Mouse (Mus musculus) CH12.LX (cell line): ENCODE data around the gene Emc10. TPM values are rescaled to one million over a fixed set of nuclear protein-coding genes. Genes with fewer than 3 reads are reported as not detected.

Experiments used
- DNase-seq: peaks from one replicate; pipeline ENCODE4 v3.0.0-alpha.2; 2013; ENCODE audit errors: extremely low read depth
- H3K27ac ChIP-seq: 2 replicates; pipeline ENCODE4 v1.5.1; 2012; ENCODE audit warnings: low read depth, mild to moderate bottlenecking, control low read depth, moderate library complexity; ENCODE audit not compliant: insufficient read depth
- H3K27me3 ChIP-seq: replicated peaks from 2 replicates; pipeline ENCODE3; 2012; ENCODE audit warnings: inconsistent platforms
- H3K36me3 ChIP-seq, 2 experiments: replicated peaks in 1 of 2; 2 replicates each; pipeline versions ENCODE3 to v1.6.1; 2012; ENCODE audit warnings: inconsistent platforms in 1 of 2, low read length in 1 of 2, mild to moderate bottlenecking in 1 of 2, mixed read lengths in 1 of 2, moderate library complexity in 1 of 2; ENCODE audit not compliant: control insufficient read depth in 1 of 2, insufficient read depth in 1 of 2
- H3K4me1 ChIP-seq, 2 experiments: 2 replicates each; pipeline ENCODE4 v1.6.1; 2012; ENCODE audit warnings: inconsistent platforms in 1 of 2, moderate library complexity in 1 of 2; ENCODE audit not compliant: insufficient read depth in 2 of 2, control insufficient read depth in 1 of 2
- H3K4me2 ChIP-seq: 2 replicates; pipeline ENCODE4 v1.6.1; 2012; ENCODE audit warnings: low read depth, mild to moderate bottlenecking, control low read depth; ENCODE audit not compliant: poor library complexity, insufficient read depth, severe bottlenecking
- H3K4me3 ChIP-seq, 3 experiments: fragments of 150-350 bp in 1 of 3; sonication (generic) in 1 of 3; replicated peaks in 1 of 3; 2 replicates each; pipeline versions ENCODE3 to v1.5.1; 2011 to 2012; ENCODE audit warnings: low read depth in 2 of 3, low read length in 2 of 3, mild to moderate bottlenecking in 2 of 3, moderate library complexity in 2 of 3, control low read depth in 1 of 3, improper control_type of control experiment in 1 of 3, inconsistent platforms in 1 of 3, mixed read lengths in 1 of 3; ENCODE audit not compliant: poor library complexity in 1 of 3
- H3K79me2 ChIP-seq: replicated peaks from 2 replicates; pipeline ENCODE4 v1.6.1; 2012; ENCODE audit warnings: mild to moderate bottlenecking, moderate library complexity; ENCODE audit not compliant: control insufficient read depth, poor library complexity, insufficient read depth, severe bottlenecking; ENCODE audit errors: extremely low read depth
- H3K9ac ChIP-seq: 2 replicates; pipeline ENCODE4 v1.6.1; 2012; ENCODE audit warnings: low read depth, mild to moderate bottlenecking, control low read depth, moderate library complexity; ENCODE audit not compliant: insufficient read depth
- H3K9me3 ChIP-seq: replicated peaks from 2 replicates; pipeline ENCODE3; 2012; ENCODE audit warnings: low read length, inconsistent platforms, mixed read lengths
- CHD2 ChIP-seq: IDR thresholded peaks from 2 replicates; pipeline ENCODE4 v1.6.1; 2011; ENCODE audit warnings: low read length, improper control_type of control experiment
- CTCF ChIP-seq, 2 experiments: IDR thresholded peaks in 1 of 2; conservative IDR thresholded peaks in 1 of 2; 2 replicates each; pipeline ENCODE4 v1.5.1; 2011 to 2012; ENCODE audit warnings: low read depth in 2 of 2, low read length in 2 of 2, improper control_type of control experiment in 1 of 2, inconsistent platforms in 1 of 2, mild to moderate bottlenecking in 1 of 2, moderate library complexity in 1 of 2
- E2F4 ChIP-seq: IDR thresholded peaks from 2 replicates; pipeline ENCODE4 v1.6.1; 2011; ENCODE audit warnings: low read depth, low read length, improper control_type of control experiment; ENCODE audit not compliant: insufficient replicate concordance
- EP300 ChIP-seq: IDR thresholded peaks from 2 replicates; pipeline ENCODE4 v1.6.1; 2011; ENCODE audit warnings: low read length, improper control_type of control experiment
- ETS1 ChIP-seq: conservative IDR thresholded peaks from 2 replicates; pipeline ENCODE4 v1.6.1; 2012; ENCODE audit warnings: low read depth, mild to moderate bottlenecking, inconsistent platforms, low read length, improper control_type of control experiment, moderate library complexity
- HCFC1 ChIP-seq: IDR thresholded peaks from 2 replicates; pipeline ENCODE4 v1.6.1; 2012; ENCODE audit warnings: low read depth, mild to moderate bottlenecking, inconsistent platforms, low read length, improper control_type of control experiment
- JUND ChIP-seq: conservative IDR thresholded peaks from 2 replicates; pipeline ENCODE4 v1.6.1; 2011; ENCODE audit warnings: low read depth, low read length, improper control_type of control experiment
- MAFK ChIP-seq: IDR thresholded peaks from 2 replicates; pipeline ENCODE4 v1.6.1; 2011; ENCODE audit warnings: low read length, improper control_type of control experiment; ENCODE audit not compliant: insufficient replicate concordance
- MEF2A ChIP-seq: IDR thresholded peaks from 2 replicates; pipeline ENCODE4 v1.6.1; 2014; ENCODE audit warnings: low read depth, mild to moderate bottlenecking, inconsistent platforms, low read length, improper control_type of control experiment, borderline replicate concordance
- NRF1 ChIP-seq: IDR thresholded peaks from 2 replicates; pipeline ENCODE4 v1.6.1; 2014; ENCODE audit warnings: low read depth, mild to moderate bottlenecking, inconsistent platforms, low read length, improper control_type of control experiment, moderate library complexity
- PAX5 ChIP-seq: IDR thresholded peaks from 2 replicates; pipeline ENCODE4 v1.6.1; 2012; ENCODE audit warnings: low read length, inconsistent platforms, mixed read lengths
- POLR2AphosphoS2 ChIP-seq: IDR thresholded peaks from 2 replicates; pipeline ENCODE4 v1.6.1; 2011; ENCODE audit warnings: low read depth, low read length, improper control_type of control experiment
- RAD21 ChIP-seq: IDR thresholded peaks from 2 replicates; pipeline ENCODE4 v1.6.1; 2011; ENCODE audit warnings: low read depth, mild to moderate bottlenecking, low read length, improper control_type of control experiment, moderate library complexity
- RCOR1 ChIP-seq: conservative IDR thresholded peaks from 2 replicates; pipeline ENCODE4 v1.6.1; 2012; ENCODE audit warnings: low read depth, mild to moderate bottlenecking, inconsistent platforms, low read length, improper control_type of control experiment
- SIN3A ChIP-seq: IDR thresholded peaks from 2 replicates; pipeline ENCODE4 v1.6.1; 2012; ENCODE audit warnings: low read length, improper control_type of control experiment, inconsistent platforms
- SMC3 ChIP-seq: IDR thresholded peaks from 2 replicates; pipeline ENCODE4 v1.6.1; 2011; ENCODE audit warnings: low read depth, low read length, improper control_type of control experiment
- TBP ChIP-seq: conservative IDR thresholded peaks from 2 replicates; pipeline ENCODE4 v1.6.1; 2011; ENCODE audit warnings: low read depth, low read length, improper control_type of control experiment
- UBTF ChIP-seq: IDR thresholded peaks from 2 replicates; pipeline ENCODE4 v1.6.1; 2012; ENCODE audit warnings: low read depth, mild to moderate bottlenecking, inconsistent platforms, low read length, improper control_type of control experiment, moderate library complexity
- USF1 ChIP-seq: IDR thresholded peaks from 2 replicates; pipeline ENCODE4 v1.6.1; 2014; ENCODE audit warnings: low read depth, mild to moderate bottlenecking, inconsistent platforms, low read length, improper control_type of control experiment
- ZC3H11A ChIP-seq: IDR thresholded peaks from 2 replicates; pipeline ENCODE4 v1.6.1; 2012; ENCODE audit warnings: low read depth, mild to moderate bottlenecking, inconsistent platforms, low read length, improper control_type of control experiment
- ZMIZ1 ChIP-seq: IDR thresholded peaks from 2 replicates; pipeline ENCODE4 v1.6.1; 2012; ENCODE audit warnings: low read depth, mild to moderate bottlenecking, inconsistent platforms, low read length, improper control_type of control experiment
- dilution Hi-C: fragments of 300-500 bp; cut with MboI; formaldehyde crosslinking; loops from 2 replicates; pipeline ENCODE4 v1.14.3; 2020; ENCODE audit warnings: low sequenced_read_pairs; ENCODE audit not compliant: extremely low pct_unique_long_range_greater_than_20kb, extremely low pct_ligation_motif_present
- in situ Hi-C: fragments of 300-500 bp; cut with MboI; formaldehyde crosslinking; loops from 3 replicates; pipeline ENCODE4 v1.14.3; 2019; ENCODE audit warnings: low sequenced_read_pairs, low pct_ligation_motif_present, low pct_unique_long_range_greater_than_20kb, mixed read lengths
- polyA plus RNA-seq: library from polyadenylated mRNA; unstranded; fragments of >175 nt; gene quantifications from 2 replicates; pipeline ENCODE4 v1.2.1, GENCODE M21; 2012; ENCODE audit warnings: low read depth; ENCODE audit not compliant: insufficient read length
- total RNA-seq, 2 experiments: library from RNA; depleted of rRNA; stranded (reverse); fragments of 300-350 nt in 1 of 2; fragments of >200 nt in 1 of 2; gene quantifications; 2 replicates each; pipeline ENCODE4 v1.2.3; 2012 to 2014

Emc10 gene
- total and polyA plus RNA-seq, 3 experiments, result 14.4 to 49.1 (median 32.4) TPM

- Histone ChIP-seq H3K27ac (no peak overlapping the region), H3K79me2 (peaks cover 8% of the 10 kb centered on the region; the same call in 1 of the 2 replicates), H3K9me3 (no peaks in the 10 kb centered on the region), H3K36me3 (peaks cover 6 to 42% of the 10 kb centered on the region in 2 experiments), H3K4me3 (peak overlapping the region in 1 of 3 experiments; percentile 73), H3K4me2 (no peak overlapping the region; the same call in 1 of the 2 replicates)
- DNase-seq, result no peak
- in situ Hi-C loops, result loop anchor here (10.0 kb wide), 1 partner anchor 233 kb away; the partner anchor contains the start of gene Gm15517
- TF ChIP-seq TBP (no peak), MEF2A (no peak), UBTF (no peak), SIN3A (no peak), RCOR1 (no peak), CHD2 (no peak), ZMIZ1 (no peak), MAFK (no peak), SMC3 (no peak), E2F4 (no peak), POLR2AphosphoS2 (no peak), EP300 (no peak), ZC3H11A (no peak), JUND (no peak), USF1 (no peak), HCFC1 (no peak), PAX5 (no peak), ETS1 (no peak), RAD21 (no peak), NRF1 (no peak)
- TF ChIP-seq, all 38 proteins: peak for 0
- dilution Hi-C loops, result no loop called here
- Histone ChIP-seq H3K27me3 (no peaks in the 10 kb centered on the region), H3K4me1 (peaks cover 4 to 21% of the 10 kb centered on the region in 2 experiments; a peak in 3 of 4 replicates), H3K9ac (no peak overlapping the region)
Observed at GRCm38 (mm10) chr7:44497361-44498055, 1.2 kb upstream of the Emc10 start.

DNA sequence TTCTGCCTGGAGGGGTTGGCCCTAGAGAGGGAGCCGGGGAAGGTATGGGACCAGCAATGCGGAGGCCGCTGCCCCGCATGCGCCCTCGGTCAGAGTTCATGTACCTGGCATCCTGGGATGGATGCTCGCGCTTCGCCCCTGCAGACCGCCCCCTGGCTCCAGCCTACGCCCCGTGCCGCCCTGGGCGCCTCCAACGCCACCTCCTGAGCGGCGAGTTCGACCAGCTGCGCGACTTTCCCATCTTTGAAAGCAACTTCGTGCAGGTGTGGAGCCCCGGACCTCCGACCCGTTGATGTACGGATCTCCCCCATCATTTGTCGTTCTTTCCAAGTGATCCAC, 411 bp upstream of the Emc10 start:
- Histone ChIP-seq H3K27ac (peak overlapping the region; percentile 66), H3K4me1 (peaks cover 4 to 21% of the 10 kb centered on the region in 2 experiments; a peak in 3 of 4 replicates), H3K4me2 (peak overlapping the region; percentile 57; the same call in 1 of the 2 replicates), H3K36me3 (peaks cover 13 to 46% of the 10 kb centered on the region in 2 experiments)
- dilution Hi-C loops, result no loop called here
- no peak for DNase-seq
- peak; percentile 87; the same call in 1 of the 2 replicates for TF ChIP-seq ZMIZ1
- no peak for TF ChIP-seq MAFK
- TF ChIP-seq ETS1, result no peak
- peak in 1 of 2 experiments; percentile 7; a peak in 1 of 4 replicates for TF ChIP-seq CTCF (conservative IDR thresholded peaks at IDR 0.05 in 1 of 2, IDR thresholded peaks at IDR 0.05 in 1 of 2; ENCODE audit: low read depth in 2 of 2, low read length in 2 of 2)
- TF ChIP-seq, all 38 proteins: peak for 2
- H3K4me3 ChIP-seq, result peak overlapping the region; percentile 70 to 76 (median 73)
- peaks cover 8% of the 10 kb centered on the region; the same call in 1 of the 2 replicates for H3K79me2 ChIP-seq
- H3K9ac ChIP-seq, result peak overlapping the region; percentile 35; the same call in 1 of the 2 replicates
- H3K9me3 ChIP-seq, result no peaks in the 10 kb centered on the region
- in situ Hi-C loops, result loop anchor here (10.0 kb wide), 1 partner anchor 232 kb away; the partner anchor contains the start of gene Gm15517
- H3K27me3 ChIP-seq, result no peaks in the 10 kb centered on the region
